Mouse (Mus musculus): ENCODE measurements around the gene Trim44. TPM values are rescaled to one million over a fixed set of nuclear protein-coding genes. Genes with fewer than 3 reads are reported as not detected.

The Trim44 gene
- polyA plus RNA-seq, 1 experiment, result 16.5 TPM

DNA sequence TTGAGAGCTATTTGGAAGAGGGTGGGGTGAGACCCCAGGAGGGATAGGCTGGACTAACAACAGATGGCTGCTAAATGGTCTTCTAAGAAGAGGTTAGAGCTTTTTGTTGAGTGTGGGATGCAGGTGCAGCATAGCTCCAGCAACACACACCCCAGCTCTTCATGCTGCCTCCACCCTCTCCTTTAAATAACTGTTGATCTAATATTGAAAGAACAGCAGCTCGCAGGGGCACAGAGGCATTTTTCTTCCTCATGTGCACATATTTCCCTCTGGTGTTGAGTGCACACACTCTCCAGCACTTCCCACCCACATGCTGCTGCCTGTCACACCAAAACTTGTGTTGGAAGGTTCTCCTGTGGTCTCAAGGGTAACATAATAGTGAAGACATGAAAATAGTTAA, 114.4 kb downstream of the Trim44 start:
- H3K79me2 ChIP-seq (ENCODE audit: control insufficient read depth, insufficient read depth), result no peaks in the 10 kb centered on the region
- no peak overlapping the region for H3ac ChIP-seq (ENCODE audit: control insufficient read depth, insufficient read length)
- H3K36me3 ChIP-seq (ENCODE audit: control insufficient read depth, insufficient read depth), result no peaks in the 10 kb centered on the region
- H3K4me3 ChIP-seq, result no peak overlapping the region
- no peaks in the 10 kb centered on the region for H3K27me3 ChIP-seq (ENCODE audit: control insufficient read depth, insufficient read depth, insufficient read length)
- TF ChIP-seq TCF12 (IDR thresholded peaks at IDR 0.05; ENCODE audit: insufficient read depth, poor library complexity, severe bottlenecking) (peak; percentile 1), CEBPB (IDR thresholded peaks at IDR 0.05; ENCODE audit: insufficient read depth, poor library complexity, severe bottlenecking) (no peak), MYOG (IDR thresholded peaks at IDR 0.05; ENCODE audit: control insufficient read depth in 1 of 3, insufficient read depth in 1 of 3, insufficient read length in 2 of 3, low read depth in 2 of 3) (peak in 1 of 3 experiments; percentile 12), MYOD1 (IDR thresholded peaks at IDR 0.05; ENCODE audit: control insufficient read depth in 1 of 3, insufficient read length in 2 of 3, low read depth in 2 of 3) (peak; percentile 32 to 95 (median 91))
- peak overlapping the region; percentile 13 for H3K4me2 ChIP-seq (ENCODE audit: low read depth)

- H3K36me3 ChIP-seq (ENCODE audit: control insufficient read depth, insufficient read depth), result no peaks in the 10 kb centered on the region
- H3K79me2 ChIP-seq (ENCODE audit: control insufficient read depth, insufficient read depth), result no peaks in the 10 kb centered on the region
- no peak overlapping the region for H3K4me2 ChIP-seq (ENCODE audit: low read depth)
- no peak for TF ChIP-seq MYOD1 (IDR thresholded peaks at IDR 0.05; ENCODE audit: control insufficient read depth in 1 of 3, insufficient read length in 2 of 3, low read depth in 2 of 3)
- TF ChIP-seq E2F4 (IDR thresholded peaks at IDR 0.05; ENCODE audit: insufficient read depth), result no peak
- TF ChIP-seq USF1 (IDR thresholded peaks at IDR 0.05; ENCODE audit: low read depth), result no peak
- no peak for TF ChIP-seq CEBPB (IDR thresholded peaks at IDR 0.05; ENCODE audit: insufficient read depth, poor library complexity, severe bottlenecking)
- no peak for TF ChIP-seq REST (IDR thresholded peaks at IDR 0.05; ENCODE audit: insufficient read depth, insufficient read length)
- TF ChIP-seq MAX (IDR thresholded peaks at IDR 0.05; ENCODE audit: low read depth), result no peak
- TF ChIP-seq TCF3 (IDR thresholded peaks at IDR 0.05; ENCODE audit: insufficient read length, low read depth), result no peak
- no peak for TF ChIP-seq POLR2A (IDR thresholded peaks at IDR 0.05; ENCODE audit: insufficient read length, low read depth)
- TF ChIP-seq POLR2AphosphoS2 (IDR thresholded peaks at IDR 0.05; ENCODE audit: insufficient read length, low read depth), result no peak
- no peak for TF ChIP-seq SRF (IDR thresholded peaks at IDR 0.05; ENCODE audit: control insufficient read depth, insufficient read length, low read depth)
- no peak for TF ChIP-seq MYOG (IDR thresholded peaks at IDR 0.05; ENCODE audit: control insufficient read depth in 1 of 3, insufficient read depth in 1 of 3, insufficient read length in 2 of 3, low read depth in 2 of 3)
- TF ChIP-seq TCF12 (IDR thresholded peaks at IDR 0.05; ENCODE audit: insufficient read depth, poor library complexity, severe bottlenecking), result no peak
- H3K4me3 ChIP-seq, result no peak overlapping the region
- H3ac ChIP-seq (ENCODE audit: control insufficient read depth, insufficient read length), result no peak overlapping the region
- no peaks in the 10 kb centered on the region for H3K27me3 ChIP-seq (ENCODE audit: control insufficient read depth, insufficient read depth, insufficient read length)
Measured at GRCm38 (mm10) chr2:102292051-102292450, 115.6 kb downstream of the Trim44 start.

- Histone ChIP-seq H3K27me3 (ENCODE audit: control insufficient read depth, insufficient read depth, insufficient read length) (no peaks in the 10 kb centered on the region), H3K4me2 (ENCODE audit: low read depth) (no peak overlapping the region), H3K79me2 (ENCODE audit: control insufficient read depth, insufficient read depth) (no peaks in the 10 kb centered on the region), H3ac (ENCODE audit: control insufficient read depth, insufficient read length) (no peak overlapping the region), H3K4me3 (no peak overlapping the region), H3K36me3 (ENCODE audit: control insufficient read depth, insufficient read depth) (no peaks in the 10 kb centered on the region)
- TF ChIP-seq POLR2A (IDR thresholded peaks at IDR 0.05; ENCODE audit: insufficient read length, low read depth) (no peak), CEBPB (IDR thresholded peaks at IDR 0.05; ENCODE audit: insufficient read depth, poor library complexity, severe bottlenecking) (no peak), TCF12 (IDR thresholded peaks at IDR 0.05; ENCODE audit: insufficient read depth, poor library complexity, severe bottlenecking) (no peak), E2F4 (IDR thresholded peaks at IDR 0.05; ENCODE audit: insufficient read depth) (no peak), MAX (IDR thresholded peaks at IDR 0.05; ENCODE audit: low read depth) (no peak)
Measured at GRCm38 (mm10) chr2:102291533-102291932, 116.1 kb downstream of the Trim44 start.

DNA sequence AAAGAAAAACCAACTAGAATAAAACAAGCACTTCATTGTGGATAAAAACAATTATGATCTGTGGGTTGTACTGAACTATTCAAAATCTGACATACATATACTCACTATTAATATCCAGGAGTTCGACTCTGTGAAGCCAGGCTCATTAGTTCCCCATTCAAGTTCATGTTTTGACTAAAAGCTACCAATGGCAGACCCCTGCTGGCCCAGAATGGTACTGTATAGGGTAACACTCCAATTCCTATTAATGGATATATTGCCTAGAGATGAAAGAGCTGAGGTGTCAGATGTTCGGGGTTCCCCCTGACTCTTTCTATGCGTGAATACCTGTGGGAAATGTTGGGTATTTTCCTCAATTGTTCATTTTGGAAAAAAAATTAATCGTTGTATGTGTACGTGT, 117.6 kb downstream of the Trim44 start:
- Histone ChIP-seq H3K36me3 (ENCODE audit: control insufficient read depth, insufficient read depth) (no peaks in the 10 kb centered on the region), H3K4me2 (ENCODE audit: low read depth) (no peak overlapping the region), H3K79me2 (ENCODE audit: control insufficient read depth, insufficient read depth) (no peaks in the 10 kb centered on the region), H3K4me3 (no peak overlapping the region), H3ac (ENCODE audit: control insufficient read depth, insufficient read length) (no peak overlapping the region), H3K27me3 (ENCODE audit: control insufficient read depth, insufficient read depth, insufficient read length) (no peaks in the 10 kb centered on the region)
- no peak for TF ChIP-seq TCF12 (IDR thresholded peaks at IDR 0.05; ENCODE audit: insufficient read depth, poor library complexity, severe bottlenecking)

DNA sequence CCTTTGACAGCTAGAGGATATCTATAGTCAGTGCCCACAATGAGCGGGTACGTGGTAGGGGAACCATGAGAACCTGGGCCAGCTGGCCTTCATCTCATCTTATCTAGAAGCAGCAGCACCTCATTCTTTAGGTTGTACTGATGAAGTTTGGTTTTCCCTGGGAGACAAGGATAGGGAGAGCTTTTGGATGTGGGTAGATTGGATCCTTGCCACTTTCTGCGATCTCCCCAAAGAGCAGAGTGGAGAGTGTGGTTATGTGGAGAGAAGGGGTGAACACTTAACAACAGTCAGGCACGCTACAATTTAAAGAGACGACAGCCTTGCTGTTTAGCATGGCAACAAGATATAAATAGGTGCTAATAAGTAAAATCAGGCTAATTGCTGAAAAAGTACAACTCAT, 119.0 kb downstream of the Trim44 start:
- Histone ChIP-seq H3K36me3 (ENCODE audit: control insufficient read depth, insufficient read depth) (no peaks in the 10 kb centered on the region), H3K27me3 (ENCODE audit: control insufficient read depth, insufficient read depth, insufficient read length) (no peaks in the 10 kb centered on the region), H3ac (ENCODE audit: control insufficient read depth, insufficient read length) (no peak overlapping the region), H3K4me3 (no peak overlapping the region), H3K4me2 (ENCODE audit: low read depth) (no peak overlapping the region), H3K79me2 (ENCODE audit: control insufficient read depth, insufficient read depth) (no peaks in the 10 kb centered on the region)
- TF ChIP-seq TCF12 (IDR thresholded peaks at IDR 0.05; ENCODE audit: insufficient read depth, poor library complexity, severe bottlenecking), result no peak

- no peaks in the 10 kb centered on the region for H3K36me3 ChIP-seq (ENCODE audit: control insufficient read depth, insufficient read depth)
- H3K27me3 ChIP-seq (ENCODE audit: control insufficient read depth, insufficient read depth, insufficient read length), result no peaks in the 10 kb centered on the region
- no peak overlapping the region for H3ac ChIP-seq (ENCODE audit: control insufficient read depth, insufficient read length)
- H3K4me2 ChIP-seq (ENCODE audit: low read depth), result no peak overlapping the region
- TF ChIP-seq REST (IDR thresholded peaks at IDR 0.05; ENCODE audit: insufficient read depth, insufficient read length) (no peak), TCF12 (IDR thresholded peaks at IDR 0.05; ENCODE audit: insufficient read depth, poor library complexity, severe bottlenecking) (no peak), MYOG (IDR thresholded peaks at IDR 0.05; ENCODE audit: control insufficient read depth in 1 of 3, insufficient read depth in 1 of 3, insufficient read length in 2 of 3, low read depth in 2 of 3) (no peak), MYOD1 (IDR thresholded peaks at IDR 0.05; ENCODE audit: control insufficient read depth in 1 of 3, insufficient read length in 2 of 3, low read depth in 2 of 3) (no peak), CEBPB (IDR thresholded peaks at IDR 0.05; ENCODE audit: insufficient read depth, poor library complexity, severe bottlenecking) (no peak), POLR2AphosphoS2 (IDR thresholded peaks at IDR 0.05; ENCODE audit: insufficient read length, low read depth) (no peak), USF1 (IDR thresholded peaks at IDR 0.05; ENCODE audit: low read depth) (no peak)
- H3K79me2 ChIP-seq (ENCODE audit: control insufficient read depth, insufficient read depth), result no peaks in the 10 kb centered on the region
- H3K4me3 ChIP-seq, result no peak overlapping the region
Measured at GRCm38 (mm10) chr2:102287369-102287768, 120.3 kb downstream of the Trim44 start.
